Mouse (Mus musculus): Measurements from ENCODE around the gene Ccdc85a. TPM values are rescaled to one million over a fixed set of nuclear protein-coding genes. Genes with fewer than 3 reads are reported as not detected.

Gene Ccdc85a
- polyA plus RNA-seq (2012; fragmentation: generic; extraction: Trizol), result not detected
- long read RNA-seq, experiment 1, result 0 reads
- long read RNA-seq, experiment 2, result 0 reads

DNA sequence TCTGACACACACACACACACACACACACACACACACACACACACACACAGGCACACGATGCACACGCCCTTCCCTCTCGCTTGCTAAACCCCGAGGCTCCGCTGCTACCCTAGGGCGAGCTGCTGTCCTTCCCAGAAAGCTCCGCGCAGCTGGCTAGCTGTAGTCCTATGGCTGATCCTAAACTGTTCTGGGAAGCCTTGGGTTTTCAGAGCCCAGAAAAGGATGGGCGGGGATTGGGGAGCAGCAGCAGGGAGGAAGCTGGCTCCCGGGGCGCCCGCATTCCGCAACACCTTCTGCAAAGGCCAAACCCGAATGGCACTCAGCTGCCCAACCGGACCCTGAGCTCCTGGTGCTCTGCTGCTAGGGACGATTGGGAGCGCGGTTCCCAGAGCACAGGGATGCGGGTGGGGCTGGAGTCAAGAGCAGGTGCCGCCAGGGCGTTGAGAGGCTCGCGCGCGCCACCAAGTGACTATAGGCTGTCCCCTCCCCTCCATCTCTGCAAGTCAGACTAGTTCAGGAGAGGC lies at the start of gene Ccdc85a:
TSS of gene Ccdc85a (minus strand) at position 414 of the 524 bp plus-strand sequence.
- TF ChIP-seq USF1 (IDR thresholded peaks at IDR 0.05; ENCODE audit: low read depth) (no peak), MYOG (IDR thresholded peaks at IDR 0.05; ENCODE audit: control insufficient read depth, extremely low read depth, insufficient read length) (no peak), MYOD1 (IDR thresholded peaks at IDR 0.05; ENCODE audit: control insufficient read depth, insufficient read length, low read depth) (no peak), CEBPB (IDR thresholded peaks at IDR 0.05; ENCODE audit: low read depth) (no peak), CTCF (IDR thresholded peaks at IDR 0.05; ENCODE audit: control insufficient read depth, insufficient read depth, insufficient read length) (no peak), MAX (IDR thresholded peaks at IDR 0.05) (no peak), FOSL1 (IDR thresholded peaks at IDR 0.05; ENCODE audit: insufficient read depth, low read length, poor library complexity, severe bottlenecking) (no peak)
- no peaks in the 10 kb centered on the region for H3K79me2 ChIP-seq (ENCODE audit: control insufficient read depth, insufficient read depth)
- peaks cover 12% of the 10 kb centered on the region for H3K27me3 ChIP-seq (ENCODE audit: control insufficient read depth, insufficient read depth, insufficient read length)
- H3K4me3 ChIP-seq (ENCODE audit: insufficient read depth, poor library complexity, severe bottlenecking), result no peak within 1 kb of the TSS
- no peaks in the 10 kb centered on the region for H3K79me3 ChIP-seq (ENCODE audit: low read depth)
- no peak within 1 kb of the TSS for H3ac ChIP-seq (ENCODE audit: control insufficient read depth, insufficient read length, low read depth)
- H3K36me3 ChIP-seq (ENCODE audit: control insufficient read depth, insufficient read depth), result no peaks in the 10 kb centered on the region

DNA sequence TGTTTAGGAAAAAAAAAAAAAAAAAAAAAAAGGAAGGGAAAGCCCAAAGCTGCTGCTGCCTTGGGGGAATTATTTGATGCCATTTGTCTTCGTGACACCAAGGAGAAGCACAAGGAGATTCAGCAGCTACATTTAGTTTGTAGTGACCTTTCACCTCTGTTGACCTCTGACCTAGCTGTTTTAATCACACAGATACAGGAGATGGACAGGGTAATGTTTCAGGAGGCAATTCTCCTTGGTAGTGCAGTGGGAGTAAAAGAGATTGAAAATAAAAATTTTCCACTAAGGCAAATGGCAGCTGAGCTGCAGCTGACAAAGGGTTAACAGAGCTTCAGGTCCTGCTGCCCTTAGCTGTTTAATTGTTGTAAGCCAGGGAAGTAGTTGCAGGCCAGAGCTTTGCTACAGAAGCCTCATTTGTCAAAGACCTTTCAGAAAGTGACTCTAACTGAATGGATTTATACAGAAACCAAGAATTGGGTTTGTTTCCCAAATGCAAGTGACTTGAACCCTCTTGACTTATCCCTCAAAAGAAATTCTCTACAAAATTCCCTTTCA lies 49.5 kb upstream of the Ccdc85a start:
- no peaks in the 10 kb centered on the region for H3K79me2 ChIP-seq (ENCODE audit: control insufficient read depth, insufficient read depth)
- no peaks in the 10 kb centered on the region for H3K36me3 ChIP-seq (ENCODE audit: control insufficient read depth, insufficient read depth)
- no peak for TF ChIP-seq MYOG (IDR thresholded peaks at IDR 0.05; ENCODE audit: control insufficient read depth, extremely low read depth, insufficient read length)
- no peak for TF ChIP-seq FOSL1 (IDR thresholded peaks at IDR 0.05; ENCODE audit: insufficient read depth, low read length, poor library complexity, severe bottlenecking)
- TF ChIP-seq USF1 (IDR thresholded peaks at IDR 0.05; ENCODE audit: low read depth), result no peak
- no peak for TF ChIP-seq CEBPB (IDR thresholded peaks at IDR 0.05; ENCODE audit: low read depth)
- no peak for TF ChIP-seq CTCF (IDR thresholded peaks at IDR 0.05; ENCODE audit: control insufficient read depth, insufficient read depth, insufficient read length)
- TF ChIP-seq MAX (IDR thresholded peaks at IDR 0.05), result no peak
- no peak for TF ChIP-seq MYOD1 (IDR thresholded peaks at IDR 0.05; ENCODE audit: control insufficient read depth, insufficient read length, low read depth)
- no peak overlapping the region for H3ac ChIP-seq (ENCODE audit: control insufficient read depth, insufficient read length, low read depth)
- no peaks in the 10 kb centered on the region for H3K79me3 ChIP-seq (ENCODE audit: low read depth)
- H3K27me3 ChIP-seq (ENCODE audit: control insufficient read depth, insufficient read depth, insufficient read length), result no peaks in the 10 kb centered on the region
- no peak overlapping the region for H3K4me3 ChIP-seq (ENCODE audit: insufficient read depth, poor library complexity, severe bottlenecking)

DNA sequence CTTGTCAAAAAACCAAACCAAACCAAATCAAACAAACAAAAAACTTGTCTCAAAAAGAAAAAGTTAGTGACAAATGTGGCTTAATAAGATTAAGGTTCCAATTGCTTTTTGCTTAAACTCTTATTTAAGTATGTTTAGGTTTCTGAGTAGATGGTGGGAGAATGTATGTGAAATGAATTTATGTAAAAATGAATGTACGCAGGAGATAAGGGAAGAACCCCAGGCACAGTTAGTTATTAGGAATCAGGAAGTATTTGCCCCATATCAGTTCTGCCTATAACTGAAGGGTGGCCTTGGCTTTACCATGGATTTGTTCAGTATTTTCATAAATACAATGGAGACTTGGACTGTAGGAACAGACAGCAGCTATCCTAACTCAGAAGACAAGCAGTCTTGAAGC lies 49.0 kb upstream of the Ccdc85a start:
- no peak for TF ChIP-seq FOSL1 (IDR thresholded peaks at IDR 0.05; ENCODE audit: insufficient read depth, low read length, poor library complexity, severe bottlenecking)
- no peak for TF ChIP-seq MYOG (IDR thresholded peaks at IDR 0.05; ENCODE audit: control insufficient read depth, extremely low read depth, insufficient read length)
- no peak for TF ChIP-seq CTCF (IDR thresholded peaks at IDR 0.05; ENCODE audit: control insufficient read depth, insufficient read depth, insufficient read length)
- no peak for TF ChIP-seq USF1 (IDR thresholded peaks at IDR 0.05; ENCODE audit: low read depth)
- no peak for TF ChIP-seq MYOD1 (IDR thresholded peaks at IDR 0.05; ENCODE audit: control insufficient read depth, insufficient read length, low read depth)
- TF ChIP-seq MAX (IDR thresholded peaks at IDR 0.05), result no peak
- TF ChIP-seq CEBPB (IDR thresholded peaks at IDR 0.05; ENCODE audit: low read depth), result no peak
- H3K79me3 ChIP-seq (ENCODE audit: low read depth), result no peaks in the 10 kb centered on the region

DNA sequence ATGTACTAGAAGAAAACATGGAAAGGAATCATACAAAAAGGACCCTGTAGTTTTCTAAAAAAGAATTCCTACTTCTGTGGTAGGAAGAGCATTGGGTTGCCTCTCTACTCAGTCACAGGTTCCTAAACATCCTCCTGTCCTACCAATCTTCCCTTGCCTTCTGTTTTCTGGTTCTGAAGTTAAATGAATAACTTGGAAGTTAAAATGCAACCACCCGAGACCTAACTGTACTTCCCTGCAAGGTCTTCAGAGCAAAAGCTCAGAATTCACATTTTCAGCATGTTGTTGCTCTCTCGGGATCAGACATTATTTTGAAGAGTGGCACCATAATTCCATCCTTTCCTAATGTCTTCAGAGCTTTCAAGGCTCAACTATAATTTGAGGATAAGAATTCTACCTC lies 46.6 kb upstream of the Ccdc85a start:
- Histone ChIP-seq H3K79me3 (ENCODE audit: low read depth) (no peaks in the 10 kb centered on the region), H3K27me3 (ENCODE audit: control insufficient read depth, insufficient read depth, insufficient read length) (no peaks in the 10 kb centered on the region), H3K4me3 (ENCODE audit: insufficient read depth, poor library complexity, severe bottlenecking) (no peak overlapping the region), H3K79me2 (ENCODE audit: control insufficient read depth, insufficient read depth) (no peaks in the 10 kb centered on the region), H3K36me3 (ENCODE audit: control insufficient read depth, insufficient read depth) (no peaks in the 10 kb centered on the region), H3ac (ENCODE audit: control insufficient read depth, insufficient read length, low read depth) (no peak overlapping the region)
- TF ChIP-seq MYOD1 (IDR thresholded peaks at IDR 0.05; ENCODE audit: control insufficient read depth, insufficient read length, low read depth) (no peak), CEBPB (IDR thresholded peaks at IDR 0.05; ENCODE audit: low read depth) (no peak), MYOG (IDR thresholded peaks at IDR 0.05; ENCODE audit: control insufficient read depth, extremely low read depth, insufficient read length) (no peak), CTCF (IDR thresholded peaks at IDR 0.05; ENCODE audit: control insufficient read depth, insufficient read depth, insufficient read length) (no peak), FOSL1 (IDR thresholded peaks at IDR 0.05; ENCODE audit: insufficient read depth, low read length, poor library complexity, severe bottlenecking) (no peak), MAX (IDR thresholded peaks at IDR 0.05) (no peak), USF1 (IDR thresholded peaks at IDR 0.05; ENCODE audit: low read depth) (no peak)

More for the DNA sequence above, 49.0 kb upstream of the Ccdc85a start:
- Histone ChIP-seq H3ac (ENCODE audit: control insufficient read depth, insufficient read length, low read depth) (no peak overlapping the region), H3K27me3 (ENCODE audit: control insufficient read depth, insufficient read depth, insufficient read length) (no peaks in the 10 kb centered on the region), H3K4me3 (ENCODE audit: insufficient read depth, poor library complexity, severe bottlenecking) (no peak overlapping the region), H3K36me3 (ENCODE audit: control insufficient read depth, insufficient read depth) (no peaks in the 10 kb centered on the region), H3K79me2 (ENCODE audit: control insufficient read depth, insufficient read depth) (no peaks in the 10 kb centered on the region)

DNA sequence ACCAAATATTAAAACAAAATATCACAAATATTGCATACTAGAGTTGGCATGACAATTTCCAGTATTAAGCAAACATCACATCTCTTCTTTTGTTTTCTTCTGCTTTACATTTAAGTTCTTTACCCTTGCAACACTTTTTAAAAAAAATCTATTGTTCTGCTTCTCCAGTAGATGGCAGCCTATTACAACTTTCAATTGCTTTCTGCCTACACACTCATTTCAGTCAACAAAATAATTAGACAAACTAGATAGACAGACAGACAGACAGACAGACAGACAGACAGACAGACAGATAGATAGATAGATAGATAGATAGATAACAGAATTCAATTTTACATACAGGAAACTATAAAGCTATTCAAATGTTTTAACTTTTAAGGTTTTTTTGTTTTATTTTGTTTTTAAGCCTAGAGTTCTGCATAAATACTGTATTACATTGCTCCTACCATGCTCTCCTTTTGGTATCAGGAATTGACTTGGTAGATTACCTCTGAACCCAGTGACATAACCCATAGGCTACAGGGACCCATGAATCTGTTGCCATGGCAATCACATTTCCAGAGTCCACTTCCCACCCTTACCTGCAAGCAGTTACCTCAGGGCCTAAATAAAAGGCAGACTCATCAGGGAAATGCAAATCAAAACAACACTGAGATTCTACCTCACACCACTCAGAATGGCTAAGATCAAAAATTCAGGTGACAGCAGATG lies 26.8 kb upstream of the Ccdc85a start:
- no peaks in the 10 kb centered on the region for H3K27me3 ChIP-seq (ENCODE audit: control insufficient read depth, insufficient read depth, insufficient read length)
- no peak for TF ChIP-seq MYOG (IDR thresholded peaks at IDR 0.05; ENCODE audit: control insufficient read depth, extremely low read depth, insufficient read length)
- TF ChIP-seq CEBPB (IDR thresholded peaks at IDR 0.05; ENCODE audit: low read depth), result no peak
- no peak for TF ChIP-seq MYOD1 (IDR thresholded peaks at IDR 0.05; ENCODE audit: control insufficient read depth, insufficient read length, low read depth)
- no peak for TF ChIP-seq USF1 (IDR thresholded peaks at IDR 0.05; ENCODE audit: low read depth)
- TF ChIP-seq CTCF (IDR thresholded peaks at IDR 0.05; ENCODE audit: control insufficient read depth, insufficient read depth, insufficient read length), result no peak
- no peak for TF ChIP-seq MAX (IDR thresholded peaks at IDR 0.05)
- TF ChIP-seq FOSL1 (IDR thresholded peaks at IDR 0.05; ENCODE audit: insufficient read depth, low read length, poor library complexity, severe bottlenecking), result no peak
- no peaks in the 10 kb centered on the region for H3K79me2 ChIP-seq (ENCODE audit: control insufficient read depth, insufficient read depth)
- H3ac ChIP-seq (ENCODE audit: control insufficient read depth, insufficient read length, low read depth), result no peak overlapping the region
- no peak overlapping the region for H3K4me3 ChIP-seq (ENCODE audit: insufficient read depth, poor library complexity, severe bottlenecking)
- H3K36me3 ChIP-seq (ENCODE audit: control insufficient read depth, insufficient read depth), result no peaks in the 10 kb centered on the region
- H3K79me3 ChIP-seq (ENCODE audit: low read depth), result no peaks in the 10 kb centered on the region

All from C2C12 (cell line).